Mouse (Mus musculus) kidney, adult 8-10 months (tissue): ENCODE measurements around the gene Notch2.
A peak's percentile ranks its signal among the peaks of the same experiment; 100 is the strongest.

Experiments
- DNase-seq, 2 experiments: peaks; one replicate each; pipeline ENCODE4 v3.0.0; 2022

The Notch2 gene

GRCm38 (mm10) chr3:98079601-98080215 is 66.4 kb downstream of the Notch2 start:
- DNase-seq, result no peak

GRCm38 (mm10) chr3:98080630-98081029 is 67.3 kb downstream of the Notch2 start:
- DNase-seq, result no peak

GRCm38 (mm10) chr3:98082188-98082587 is 68.9 kb downstream of the Notch2 start:
- DNase-seq, result no peak

GRCm38 (mm10) chr3:98082972-98083371 is 69.6 kb downstream of the Notch2 start:
- no peak for DNase-seq

- no peak for DNase-seq
Observed at GRCm38 (mm10) chr3:98084061-98084655, 70.8 kb downstream of the Notch2 start.

GRCm38 (mm10) chr3:98084870-98085269 is 71.5 kb downstream of the Notch2 start:
- DNase-seq, result no peak

- DNase-seq, result no peak
Observed at GRCm38 (mm10) chr3:98085812-98086268, 72.5 kb downstream of the Notch2 start.

- no peak for DNase-seq
Observed at GRCm38 (mm10) chr3:98086441-98086840, 73.1 kb downstream of the Notch2 start.

GRCm38 (mm10) chr3:98086860-98087259 is 73.5 kb downstream of the Notch2 start:
- DNase-seq, result no peak

GRCm38 (mm10) chr3:98087551-98087950 is 74.2 kb downstream of the Notch2 start:
- DNase-seq, result no peak

GRCm38 (mm10) chr3:98089702-98090101 is 76.4 kb downstream of the Notch2 start:
- DNase-seq, result no peak

GRCm38 (mm10) chr3:98090129-98090528 is 76.8 kb downstream of the Notch2 start:
- no peak for DNase-seq

- no peak for DNase-seq
Observed at GRCm38 (mm10) chr3:98092680-98093370, 79.5 kb downstream of the Notch2 start.

GRCm38 (mm10) chr3:98093954-98094353 is 80.6 kb downstream of the Notch2 start:
- DNase-seq, result no peak

- DNase-seq, result no peak
Observed at GRCm38 (mm10) chr3:98094629-98095583, 81.6 kb downstream of the Notch2 start.

GRCm38 (mm10) chr3:98096981-98097380 is 83.7 kb downstream of the Notch2 start:
- no peak for DNase-seq

- peak; percentile 71 to 82 for DNase-seq
Observed at GRCm38 (mm10) chr3:98098676-98099075, 85.3 kb downstream of the Notch2 start.

- DNase-seq, result peak in 1 of 2 experiments; percentile 47
Observed at GRCm38 (mm10) chr3:98099287-98099686, 86.0 kb downstream of the Notch2 start.

GRCm38 (mm10) chr3:98101541-98101940 is 88.2 kb downstream of the Notch2 start:
- no peak for DNase-seq

GRCm38 (mm10) chr3:98104851-98105471 is 91.6 kb downstream of the Notch2 start:
- peak; percentile 63 to 77 for DNase-seq

GRCm38 (mm10) chr3:98105496-98105895 is 92.2 kb downstream of the Notch2 start:
- no peak for DNase-seq

GRCm38 (mm10) chr3:98106115-98106514 is 92.8 kb downstream of the Notch2 start:
- DNase-seq, result no peak
